Mouse (Mus musculus): ENCODE results near the gene Olfr1220. TPM values are rescaled to one million over a fixed set of nuclear protein-coding genes. Genes with fewer than 3 reads are reported as not detected.

The Olfr1220 gene
- not detected for polyA plus RNA-seq (2012; fragmentation: generic; extraction: Trizol)
- long read RNA-seq, experiment 1: 0 reads
- long read RNA-seq, experiment 2: 0 reads

DNA sequence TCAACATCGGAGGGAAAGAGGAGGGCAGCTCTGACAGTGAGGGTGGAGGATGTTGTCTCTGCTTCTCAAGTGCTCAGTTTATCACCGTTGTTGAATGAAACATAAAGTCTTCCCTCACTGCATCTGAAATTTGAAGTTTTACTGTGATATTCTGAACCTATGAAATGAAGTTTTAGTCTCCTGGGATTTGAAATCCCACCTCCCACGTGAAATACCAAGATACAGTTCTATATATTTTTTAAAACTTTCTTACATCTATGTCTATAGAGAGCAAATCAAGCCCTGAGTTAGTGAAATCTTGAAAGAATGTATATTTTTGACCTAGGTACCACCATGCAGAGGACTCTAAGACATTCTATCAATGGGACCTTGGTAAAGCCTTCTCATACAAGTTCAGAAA is at the start of gene Olfr1220:
Gene Olfr1220 (minus strand): TSS at position 101 of the 400 bp plus-strand sequence.
- Histone ChIP-seq H3ac (ENCODE audit: control insufficient read depth, insufficient read length, low read depth) (no peak within 1 kb of the TSS), H3K27me3 (ENCODE audit: control insufficient read depth, insufficient read depth, insufficient read length) (no peaks in the 10 kb centered on the region), H3K4me3 (ENCODE audit: insufficient read depth, poor library complexity, severe bottlenecking) (no peak within 1 kb of the TSS), H3K36me3 (ENCODE audit: control insufficient read depth, insufficient read depth) (no peaks in the 10 kb centered on the region), H3K79me2 (ENCODE audit: control insufficient read depth, insufficient read depth) (no peaks in the 10 kb centered on the region), H3K79me3 (ENCODE audit: low read depth) (no peaks in the 10 kb centered on the region)
- TF ChIP-seq CTCF (IDR thresholded peaks at IDR 0.05; ENCODE audit: control insufficient read depth, insufficient read depth, insufficient read length) (no peak), CEBPB (IDR thresholded peaks at IDR 0.05; ENCODE audit: low read depth) (no peak), MYOD1 (IDR thresholded peaks at IDR 0.05; ENCODE audit: control insufficient read depth, insufficient read length, low read depth) (no peak), USF1 (IDR thresholded peaks at IDR 0.05; ENCODE audit: low read depth) (no peak), MAX (IDR thresholded peaks at IDR 0.05) (no peak), FOSL1 (IDR thresholded peaks at IDR 0.05; ENCODE audit: insufficient read depth, low read length, poor library complexity, severe bottlenecking) (no peak), MYOG (IDR thresholded peaks at IDR 0.05; ENCODE audit: control insufficient read depth, extremely low read depth, insufficient read length) (no peak)

DNA sequence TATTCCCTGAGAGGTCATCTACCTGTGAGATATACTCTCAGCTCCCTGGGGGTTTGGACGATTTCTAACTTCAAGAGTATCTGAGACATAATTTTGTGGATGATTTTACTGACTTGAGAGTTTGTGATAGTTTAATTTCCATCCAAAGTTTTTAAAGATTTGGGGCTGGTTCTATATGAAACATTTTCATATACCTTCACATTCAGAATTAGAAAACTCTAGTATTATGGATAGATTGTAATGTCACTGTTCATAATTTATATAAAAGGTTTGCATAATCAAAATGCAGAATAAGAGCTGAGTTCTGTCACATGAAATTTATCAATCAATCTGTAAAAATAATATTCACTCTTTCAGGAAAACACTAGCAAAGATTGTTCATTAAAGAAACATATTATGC is 44.8 kb upstream of the Olfr1220 start, which contains the start of gene Olfr1223:
Gene Olfr1223 (minus strand): TSS at position 101 of the 400 bp plus-strand sequence.
- TF ChIP-seq FOSL1 (IDR thresholded peaks at IDR 0.05; ENCODE audit: insufficient read depth, low read length, poor library complexity, severe bottlenecking): no peak
- TF ChIP-seq USF1 (IDR thresholded peaks at IDR 0.05; ENCODE audit: low read depth): no peak
- no peak for TF ChIP-seq CTCF (IDR thresholded peaks at IDR 0.05; ENCODE audit: control insufficient read depth, insufficient read depth, insufficient read length)
- TF ChIP-seq CEBPB (IDR thresholded peaks at IDR 0.05; ENCODE audit: low read depth): no peak
- TF ChIP-seq MYOD1 (IDR thresholded peaks at IDR 0.05; ENCODE audit: control insufficient read depth, insufficient read length, low read depth): no peak
- TF ChIP-seq MAX (IDR thresholded peaks at IDR 0.05): no peak
- no peak for TF ChIP-seq MYOG (IDR thresholded peaks at IDR 0.05; ENCODE audit: control insufficient read depth, extremely low read depth, insufficient read length)
- Histone ChIP-seq H3K4me3 (ENCODE audit: insufficient read depth, poor library complexity, severe bottlenecking) (no peak within 1 kb of the TSS), H3ac (ENCODE audit: control insufficient read depth, insufficient read length, low read depth) (no peak within 1 kb of the TSS), H3K79me2 (ENCODE audit: control insufficient read depth, insufficient read depth) (no peaks in the 10 kb centered on the region), H3K36me3 (ENCODE audit: control insufficient read depth, insufficient read depth) (no peaks in the 10 kb centered on the region), H3K27me3 (ENCODE audit: control insufficient read depth, insufficient read depth, insufficient read length) (no peaks in the 10 kb centered on the region), H3K79me3 (ENCODE audit: low read depth) (no peaks in the 10 kb centered on the region)

DNA sequence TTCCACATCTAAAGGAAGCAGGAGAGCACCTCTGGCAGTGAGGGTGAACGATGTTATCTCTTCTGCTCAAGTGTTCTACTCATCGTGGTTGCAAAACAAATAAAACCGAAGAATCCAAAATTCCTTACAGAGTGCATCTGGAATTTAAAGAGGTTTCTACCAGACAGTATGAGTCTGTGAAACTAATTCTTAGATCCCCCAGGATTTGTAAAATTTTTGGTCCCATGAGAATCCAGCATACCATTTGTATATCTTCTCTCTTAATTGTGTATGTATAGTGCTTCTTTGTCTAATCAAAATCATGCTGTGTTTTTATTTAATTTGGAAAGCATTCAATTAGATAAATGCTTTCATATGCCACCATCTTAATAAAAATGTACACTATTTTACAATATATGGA is 26.3 kb upstream of the Olfr1220 start, which contains the start of gene Olfr1222:
Gene Olfr1222 (minus strand): TSS at position 101 of the 400 bp plus-strand sequence.
- H3ac ChIP-seq (ENCODE audit: control insufficient read depth, insufficient read length, low read depth): no peak within 1 kb of the TSS
- H3K79me3 ChIP-seq (ENCODE audit: low read depth): no peaks in the 10 kb centered on the region
- no peaks in the 10 kb centered on the region for H3K27me3 ChIP-seq (ENCODE audit: control insufficient read depth, insufficient read depth, insufficient read length)
- TF ChIP-seq MAX (IDR thresholded peaks at IDR 0.05) (no peak), USF1 (IDR thresholded peaks at IDR 0.05; ENCODE audit: low read depth) (no peak), CEBPB (IDR thresholded peaks at IDR 0.05; ENCODE audit: low read depth) (no peak), MYOG (IDR thresholded peaks at IDR 0.05; ENCODE audit: control insufficient read depth, extremely low read depth, insufficient read length) (no peak), MYOD1 (IDR thresholded peaks at IDR 0.05; ENCODE audit: control insufficient read depth, insufficient read length, low read depth) (no peak), CTCF (IDR thresholded peaks at IDR 0.05; ENCODE audit: control insufficient read depth, insufficient read depth, insufficient read length) (no peak), FOSL1 (IDR thresholded peaks at IDR 0.05; ENCODE audit: insufficient read depth, low read length, poor library complexity, severe bottlenecking) (no peak)
- H3K36me3 ChIP-seq (ENCODE audit: control insufficient read depth, insufficient read depth): no peaks in the 10 kb centered on the region
- H3K79me2 ChIP-seq (ENCODE audit: control insufficient read depth, insufficient read depth): no peaks in the 10 kb centered on the region
- no peak within 1 kb of the TSS for H3K4me3 ChIP-seq (ENCODE audit: insufficient read depth, poor library complexity, severe bottlenecking)

DNA sequence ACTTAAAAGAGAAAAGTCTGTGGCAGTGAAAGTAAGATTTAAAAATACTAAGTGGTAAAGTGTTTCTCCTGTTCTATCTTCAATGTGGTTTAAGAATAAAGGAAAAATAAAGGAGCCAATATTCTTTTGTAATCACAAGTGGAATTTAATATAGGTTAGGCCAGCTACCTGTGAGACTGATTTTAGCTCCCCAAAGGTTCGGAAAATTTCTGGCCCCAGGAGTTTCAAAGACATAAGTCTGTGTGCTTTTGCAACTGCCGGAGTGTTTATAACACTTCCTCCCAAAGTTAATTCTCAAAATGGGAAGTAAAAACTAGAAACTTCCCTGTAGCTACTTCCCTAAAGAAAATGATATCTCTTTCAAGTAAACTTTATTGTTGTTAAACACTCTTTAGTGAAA is 10.5 kb upstream of the Olfr1220 start, which contains the start of gene Olfr1221:
Gene Olfr1221 (minus strand): TSS at position 101 of the 400 bp plus-strand sequence.
- TF ChIP-seq CTCF (IDR thresholded peaks at IDR 0.05; ENCODE audit: control insufficient read depth, insufficient read depth, insufficient read length) (no peak), FOSL1 (IDR thresholded peaks at IDR 0.05; ENCODE audit: insufficient read depth, low read length, poor library complexity, severe bottlenecking) (no peak), MYOG (IDR thresholded peaks at IDR 0.05; ENCODE audit: control insufficient read depth, extremely low read depth, insufficient read length) (no peak), USF1 (IDR thresholded peaks at IDR 0.05; ENCODE audit: low read depth) (no peak), MYOD1 (IDR thresholded peaks at IDR 0.05; ENCODE audit: control insufficient read depth, insufficient read length, low read depth) (no peak), CEBPB (IDR thresholded peaks at IDR 0.05; ENCODE audit: low read depth) (no peak), MAX (IDR thresholded peaks at IDR 0.05) (no peak)
- no peaks in the 10 kb centered on the region for H3K79me2 ChIP-seq (ENCODE audit: control insufficient read depth, insufficient read depth)
- no peak within 1 kb of the TSS for H3K4me3 ChIP-seq (ENCODE audit: insufficient read depth, poor library complexity, severe bottlenecking)
- H3K79me3 ChIP-seq (ENCODE audit: low read depth): no peaks in the 10 kb centered on the region
- no peaks in the 10 kb centered on the region for H3K27me3 ChIP-seq (ENCODE audit: control insufficient read depth, insufficient read depth, insufficient read length)
- no peaks in the 10 kb centered on the region for H3K36me3 ChIP-seq (ENCODE audit: control insufficient read depth, insufficient read depth)
- no peak within 1 kb of the TSS for H3ac ChIP-seq (ENCODE audit: control insufficient read depth, insufficient read length, low read depth)

DNA sequence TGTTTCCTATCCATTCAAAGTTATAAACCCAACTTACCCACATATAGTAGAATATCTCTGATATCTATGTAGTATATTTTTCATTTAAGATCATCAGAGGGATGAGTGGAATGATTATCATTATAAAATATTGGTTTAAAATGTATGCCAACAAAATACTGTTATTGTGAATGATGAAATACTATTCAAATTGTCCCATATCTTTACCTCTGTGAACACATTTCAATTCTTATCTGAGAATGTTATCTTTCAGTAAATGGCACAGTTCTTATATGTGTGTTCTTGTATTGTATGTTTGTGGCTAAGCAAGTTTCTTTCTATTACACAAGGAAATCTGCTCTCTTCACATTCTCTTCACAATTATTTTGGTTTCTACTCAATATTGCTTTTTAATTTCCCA is 984 bp downstream of the Olfr1220 start:
- no peak overlapping the region for H3K4me3 ChIP-seq (ENCODE audit: insufficient read depth, poor library complexity, severe bottlenecking)
- no peaks in the 10 kb centered on the region for H3K79me3 ChIP-seq (ENCODE audit: low read depth)

More for the DNA sequence above, 984 bp downstream of the Olfr1220 start:
- Histone ChIP-seq H3K79me2 (ENCODE audit: control insufficient read depth, insufficient read depth) (no peaks in the 10 kb centered on the region), H3K36me3 (ENCODE audit: control insufficient read depth, insufficient read depth) (no peaks in the 10 kb centered on the region), H3K27me3 (ENCODE audit: control insufficient read depth, insufficient read depth, insufficient read length) (no peaks in the 10 kb centered on the region), H3ac (ENCODE audit: control insufficient read depth, insufficient read length, low read depth) (no peak overlapping the region)
- no peak for TF ChIP-seq CTCF (IDR thresholded peaks at IDR 0.05; ENCODE audit: control insufficient read depth, insufficient read depth, insufficient read length)
- no peak for TF ChIP-seq MAX (IDR thresholded peaks at IDR 0.05)
- no peak for TF ChIP-seq MYOD1 (IDR thresholded peaks at IDR 0.05; ENCODE audit: control insufficient read depth, insufficient read length, low read depth)
- TF ChIP-seq FOSL1 (IDR thresholded peaks at IDR 0.05; ENCODE audit: insufficient read depth, low read length, poor library complexity, severe bottlenecking): no peak
- no peak for TF ChIP-seq CEBPB (IDR thresholded peaks at IDR 0.05; ENCODE audit: low read depth)
- no peak for TF ChIP-seq MYOG (IDR thresholded peaks at IDR 0.05; ENCODE audit: control insufficient read depth, extremely low read depth, insufficient read length)
- no peak for TF ChIP-seq USF1 (IDR thresholded peaks at IDR 0.05; ENCODE audit: low read depth)
